Mouse (Mus musculus): ENCODE measurements around the gene Runx1. TPM values are rescaled to one million over a fixed set of nuclear protein-coding genes. Genes with fewer than 3 reads are reported as not detected.

Gene Runx1
- polyA plus RNA-seq, 1 experiment from 2014 or later = 1.2 TPM

DNA sequence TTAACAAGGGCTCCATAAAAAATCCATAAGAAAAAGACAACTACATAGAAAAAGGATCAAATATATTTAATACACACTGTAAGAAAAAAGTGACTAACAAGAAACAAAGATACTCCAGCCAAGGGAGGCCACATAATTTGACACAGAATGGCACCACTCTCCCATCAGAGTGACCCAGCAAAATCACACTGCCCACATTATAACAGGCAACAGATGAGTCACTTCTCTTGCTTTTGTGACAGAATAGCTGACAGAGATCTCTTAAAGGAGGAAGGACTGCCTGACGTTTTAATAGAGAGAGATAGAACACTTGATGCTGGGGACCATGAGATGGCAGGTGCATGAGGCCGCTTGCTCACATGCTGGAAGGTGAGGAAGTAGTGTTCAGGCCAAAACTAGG, 35.6 kb upstream of the Runx1 start:
- ATAC-seq (ENCODE audit: insufficient read depth, low FRiP score, low TSS enrichment) (no peak), DNase-seq (ENCODE audit: low spot score) (no peak)
- Histone ChIP-seq H3K9ac (ENCODE audit: low read length) (no peak overlapping the region), H3K27me3 (ENCODE audit: control insufficient read depth, insufficient read depth, low read length) (no peaks in the 10 kb centered on the region), H3K27ac (ENCODE audit: low read depth, low read length) (no peak overlapping the region), H3K9me3 (ENCODE audit: control insufficient read depth, low read length) (no peaks in the 10 kb centered on the region), H3K4me1 (ENCODE audit: control insufficient read depth, insufficient read depth, low read length) (no peaks in the 10 kb centered on the region), H3K4me2 (ENCODE audit: low read depth) (no peak overlapping the region), H3K36me3 (ENCODE audit: control insufficient read depth, insufficient read depth, low read length) (no peaks in the 10 kb centered on the region), H3K4me3 (ENCODE audit: low read depth, low read length) (no peak overlapping the region)
- 81% methylated on average over 2 of the region's 2 CpGs for WGBS

DNA sequence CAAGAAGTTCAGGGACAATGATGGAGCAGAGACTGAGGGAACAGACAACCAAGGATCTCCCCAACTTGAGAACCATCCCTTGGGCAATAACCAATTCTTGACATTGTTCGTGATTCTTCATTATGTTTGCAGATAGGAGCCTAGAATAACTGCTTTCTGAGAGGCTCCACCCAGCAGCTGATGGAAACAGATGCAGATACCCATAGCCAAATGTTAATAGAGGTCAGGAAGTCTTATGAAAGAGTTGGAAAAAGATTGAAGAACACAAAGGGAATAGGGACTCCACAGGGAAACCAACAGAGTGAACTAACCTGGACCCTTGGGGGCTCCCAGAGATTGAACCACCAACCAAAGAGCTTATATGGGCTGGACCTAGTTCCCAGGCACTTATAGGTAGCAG, 34.7 kb upstream of the Runx1 start:
- no peaks in the 10 kb centered on the region for H3K36me3 ChIP-seq (ENCODE audit: control insufficient read depth, insufficient read depth, low read length)
- H3K4me3 ChIP-seq (ENCODE audit: low read depth, low read length) = no peak overlapping the region
- H3K4me2 ChIP-seq (ENCODE audit: low read depth) = no peak overlapping the region
- no peaks in the 10 kb centered on the region for H3K4me1 ChIP-seq (ENCODE audit: control insufficient read depth, insufficient read depth, low read length)
- H3K27ac ChIP-seq (ENCODE audit: low read depth, low read length) = no peak overlapping the region
- no peaks in the 10 kb centered on the region for H3K9me3 ChIP-seq (ENCODE audit: control insufficient read depth, low read length)
- no peaks in the 10 kb centered on the region for H3K27me3 ChIP-seq (ENCODE audit: control insufficient read depth, insufficient read depth, low read length)
- WGBS = 68% methylated on average over 1 of the region's 1 CpGs
- H3K9ac ChIP-seq (ENCODE audit: low read length) = no peak overlapping the region
- DNase-seq (ENCODE audit: low spot score) = no peak
- ATAC-seq (ENCODE audit: insufficient read depth, low FRiP score, low TSS enrichment) = no peak

GRCm38 (mm10) chr16:92856779-92857178, 30.8 kb upstream of the Runx1 start:
- ATAC-seq (ENCODE audit: insufficient read depth, low FRiP score, low TSS enrichment) (no peak), DNase-seq (ENCODE audit: low spot score) (no peak)
- Histone ChIP-seq H3K4me3 (ENCODE audit: low read depth, low read length) (no peak overlapping the region), H3K36me3 (ENCODE audit: control insufficient read depth, insufficient read depth, low read length) (no peaks in the 10 kb centered on the region), H3K27ac (ENCODE audit: low read depth, low read length) (no peak overlapping the region), H3K9ac (ENCODE audit: low read length) (no peak overlapping the region), H3K27me3 (ENCODE audit: control insufficient read depth, insufficient read depth, low read length) (no peaks in the 10 kb centered on the region), H3K4me2 (ENCODE audit: low read depth) (no peak overlapping the region), H3K4me1 (ENCODE audit: control insufficient read depth, insufficient read depth, low read length) (no peaks in the 10 kb centered on the region), H3K9me3 (ENCODE audit: control insufficient read depth, low read length) (no peaks in the 10 kb centered on the region)
- 78% methylated on average over 3 of the region's 3 CpGs for WGBS

GRCm38 (mm10) chr16:92852276-92852675, 26.3 kb upstream of the Runx1 start:
- Histone ChIP-seq H3K36me3 (ENCODE audit: control insufficient read depth, insufficient read depth, low read length) (no peaks in the 10 kb centered on the region), H3K27ac (ENCODE audit: low read depth, low read length) (no peak overlapping the region), H3K4me2 (ENCODE audit: low read depth) (no peak overlapping the region), H3K9me3 (ENCODE audit: control insufficient read depth, low read length) (no peaks in the 10 kb centered on the region), H3K9ac (ENCODE audit: low read length) (no peak overlapping the region), H3K4me1 (ENCODE audit: control insufficient read depth, insufficient read depth, low read length) (no peaks in the 10 kb centered on the region), H3K27me3 (ENCODE audit: control insufficient read depth, insufficient read depth, low read length) (no peaks in the 10 kb centered on the region), H3K4me3 (ENCODE audit: low read depth, low read length) (no peak overlapping the region)
- WGBS = 89% methylated on average over 6 of the region's 6 CpGs
- DNase-seq (ENCODE audit: low spot score) (no peak), ATAC-seq (ENCODE audit: insufficient read depth, low FRiP score, low TSS enrichment) (no peak)

- H3K4me1 ChIP-seq (ENCODE audit: control insufficient read depth, insufficient read depth, low read length) = no peaks in the 10 kb centered on the region
- no peaks in the 10 kb centered on the region for H3K9me3 ChIP-seq (ENCODE audit: control insufficient read depth, low read length)
- WGBS = 84% methylated on average over 3 of the region's 3 CpGs
- H3K27ac ChIP-seq (ENCODE audit: low read depth, low read length) = no peak overlapping the region
- H3K4me2 ChIP-seq (ENCODE audit: low read depth) = no peak overlapping the region
- H3K36me3 ChIP-seq (ENCODE audit: control insufficient read depth, insufficient read depth, low read length) = no peaks in the 10 kb centered on the region
- H3K9ac ChIP-seq (ENCODE audit: low read length) = no peak overlapping the region
- ATAC-seq (ENCODE audit: insufficient read depth, low FRiP score, low TSS enrichment) (no peak), DNase-seq (ENCODE audit: low spot score) (no peak)
- no peaks in the 10 kb centered on the region for H3K27me3 ChIP-seq (ENCODE audit: control insufficient read depth, insufficient read depth, low read length)
- no peak overlapping the region for H3K4me3 ChIP-seq (ENCODE audit: low read depth, low read length)
Measured at GRCm38 (mm10) chr16:92850416-92850815, 24.5 kb upstream of the Runx1 start.

- no peaks in the 10 kb centered on the region for H3K9me3 ChIP-seq (ENCODE audit: control insufficient read depth, low read length)
- no peak overlapping the region for H3K27ac ChIP-seq (ENCODE audit: low read depth, low read length)
- H3K4me3 ChIP-seq (ENCODE audit: low read depth, low read length) = no peak overlapping the region
- H3K9ac ChIP-seq (ENCODE audit: low read length) = no peak overlapping the region
- no peaks in the 10 kb centered on the region for H3K4me1 ChIP-seq (ENCODE audit: control insufficient read depth, insufficient read depth, low read length)
- H3K4me2 ChIP-seq (ENCODE audit: low read depth) = no peak overlapping the region
- WGBS = 88% methylated on average over 3 of the region's 3 CpGs
- ATAC-seq (ENCODE audit: insufficient read depth, low FRiP score, low TSS enrichment) (no peak), DNase-seq (ENCODE audit: low spot score) (no peak)
- no peaks in the 10 kb centered on the region for H3K36me3 ChIP-seq (ENCODE audit: control insufficient read depth, insufficient read depth, low read length)
- H3K27me3 ChIP-seq (ENCODE audit: control insufficient read depth, insufficient read depth, low read length) = no peaks in the 10 kb centered on the region
Measured at GRCm38 (mm10) chr16:92847762-92848300, 21.9 kb upstream of the Runx1 start.

GRCm38 (mm10) chr16:92845244-92846225, 19.6 kb upstream of the Runx1 start:
- Histone ChIP-seq H3K9me3 (ENCODE audit: control insufficient read depth, low read length) (no peaks in the 10 kb centered on the region), H3K27me3 (ENCODE audit: control insufficient read depth, insufficient read depth, low read length) (no peaks in the 10 kb centered on the region), H3K4me1 (ENCODE audit: control insufficient read depth, insufficient read depth, low read length) (no peaks in the 10 kb centered on the region), H3K36me3 (ENCODE audit: control insufficient read depth, insufficient read depth, low read length) (no peaks in the 10 kb centered on the region), H3K4me3 (ENCODE audit: low read depth, low read length) (no peak overlapping the region), H3K9ac (ENCODE audit: low read length) (no peak overlapping the region), H3K27ac (ENCODE audit: low read depth, low read length) (no peak overlapping the region), H3K4me2 (ENCODE audit: low read depth) (no peak overlapping the region)
- WGBS = 66% methylated on average over 26 of the region's 26 CpGs
- ATAC-seq (ENCODE audit: insufficient read depth, low FRiP score, low TSS enrichment) (no peak), DNase-seq (ENCODE audit: low spot score) (peak; percentile 26)

- no peak for DNase-seq (ENCODE audit: low spot score)
- Histone ChIP-seq H3K4me1 (ENCODE audit: control insufficient read depth, insufficient read depth, low read length) (no peaks in the 10 kb centered on the region), H3K27me3 (ENCODE audit: control insufficient read depth, insufficient read depth, low read length) (no peaks in the 10 kb centered on the region), H3K36me3 (ENCODE audit: control insufficient read depth, insufficient read depth, low read length) (no peaks in the 10 kb centered on the region), H3K9me3 (ENCODE audit: control insufficient read depth, low read length) (no peaks in the 10 kb centered on the region), H3K4me3 (ENCODE audit: low read depth, low read length) (no peak overlapping the region), H3K4me2 (ENCODE audit: low read depth) (no peak overlapping the region), H3K9ac (ENCODE audit: low read length) (no peak overlapping the region), H3K27ac (ENCODE audit: low read depth, low read length) (no peak overlapping the region)
- ATAC-seq (ENCODE audit: insufficient read depth, low FRiP score, low TSS enrichment) = no peak
Measured at GRCm38 (mm10) chr16:92838709-92839108, 12.8 kb upstream of the Runx1 start.

DNA sequence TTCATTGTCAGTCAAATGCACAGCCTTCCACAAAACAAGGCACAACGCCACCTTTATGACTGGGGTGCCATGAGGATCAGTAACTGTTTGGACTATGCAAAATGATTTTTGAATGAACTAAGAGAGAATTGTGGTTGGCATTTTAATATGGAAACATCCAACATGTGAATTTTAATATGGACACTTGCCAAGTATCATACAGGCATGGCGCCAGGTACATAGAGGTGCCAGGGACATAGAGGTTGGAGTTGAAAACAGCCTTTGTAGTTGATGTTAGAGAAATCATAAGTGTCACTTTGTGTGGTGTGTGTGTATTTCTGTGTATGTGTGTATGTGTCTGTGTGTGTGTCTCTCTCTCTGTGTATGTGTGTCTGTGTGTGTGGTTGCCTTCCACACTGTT, 5.4 kb upstream of the Runx1 start:
- WGBS = 92% methylated on average over 2 of the region's 2 CpGs
- Histone ChIP-seq H3K9ac (ENCODE audit: low read length) (no peak overlapping the region), H3K4me2 (ENCODE audit: low read depth) (no peak overlapping the region), H3K9me3 (ENCODE audit: control insufficient read depth, low read length) (no peaks in the 10 kb centered on the region), H3K27me3 (ENCODE audit: control insufficient read depth, insufficient read depth, low read length) (no peaks in the 10 kb centered on the region), H3K27ac (ENCODE audit: low read depth, low read length) (no peak overlapping the region), H3K4me1 (ENCODE audit: control insufficient read depth, insufficient read depth, low read length) (no peaks in the 10 kb centered on the region), H3K4me3 (ENCODE audit: low read depth, low read length) (no peak overlapping the region), H3K36me3 (ENCODE audit: control insufficient read depth, insufficient read depth, low read length) (no peaks in the 10 kb centered on the region)
- no peak for DNase-seq (ENCODE audit: low spot score)
- ATAC-seq (ENCODE audit: insufficient read depth, low FRiP score, low TSS enrichment) = no peak
